Mouse (Mus musculus): Measurements from ENCODE around the gene Bcorl1. TPM values are rescaled to one million over a fixed set of nuclear protein-coding genes. Genes with fewer than 3 reads are reported as not detected.

Bcorl1 gene
- polyA plus RNA-seq, 1 experiment from 2014 or later: 6.6 TPM

GRCm38 (mm10) chrX:48452931-48453673, 111.9 kb downstream of the Bcorl1 start:
- no peaks in the 10 kb centered on the region; the same call in 1 of the 2 replicates for H3K9me3 ChIP-seq
- no peak overlapping the region for H3K27ac ChIP-seq
- peak; percentile 52; the same call in 1 of the 2 replicates for ATAC-seq
- peak overlapping the region; percentile 38 for H3K4me3 ChIP-seq (replicated peaks)
- H3K9ac ChIP-seq (replicated peaks): no peak overlapping the region
- H3K4me2 ChIP-seq (replicated peaks): peak overlapping the region; percentile 50
- H3K36me3 ChIP-seq: no peaks in the 10 kb centered on the region
- H3K27me3 ChIP-seq: peaks cover 53% of the 10 kb centered on the region
- WGBS: 22% methylated on average over 51 of the region's 71 CpGs
- H3K4me1 ChIP-seq (replicated peaks): peaks cover 8% of the 10 kb centered on the region; the same call in 1 of the 2 replicates

- H3K36me3 ChIP-seq: no peaks in the 10 kb centered on the region
- peak overlapping the region; percentile 38 for H3K4me3 ChIP-seq (replicated peaks)
- H3K27ac ChIP-seq: no peak overlapping the region
- 26% methylated on average over 39 of the region's 91 CpGs for WGBS
- no peak overlapping the region for H3K9ac ChIP-seq (replicated peaks)
- H3K4me2 ChIP-seq (replicated peaks): peak overlapping the region; percentile 50
- peaks cover 53% of the 10 kb centered on the region for H3K27me3 ChIP-seq
- H3K4me1 ChIP-seq (replicated peaks): peaks cover 8% of the 10 kb centered on the region; the same call in 1 of the 2 replicates
- ATAC-seq: peak; percentile 67
- no peaks in the 10 kb centered on the region; the same call in 1 of the 2 replicates for H3K9me3 ChIP-seq
These were observed 112.8 kb downstream of the Bcorl1 start for GRCm38 (mm10) chrX:48453736-48454494.

GRCm38 (mm10) chrX:48454495-48454878, 113.3 kb downstream of the Bcorl1 start:
- no peak overlapping the region for H3K9ac ChIP-seq (replicated peaks)
- WGBS: 44% methylated on average over 20 of the region's 21 CpGs
- H3K27ac ChIP-seq: no peak overlapping the region
- no peaks in the 10 kb centered on the region; the same call in 1 of the 2 replicates for H3K9me3 ChIP-seq
- peak overlapping the region; percentile 38 for H3K4me3 ChIP-seq (replicated peaks)
- ATAC-seq: peak; percentile 46
- peak overlapping the region; percentile 50 for H3K4me2 ChIP-seq (replicated peaks)
- no peaks in the 10 kb centered on the region for H3K36me3 ChIP-seq
- H3K4me1 ChIP-seq (replicated peaks): peaks cover 7% of the 10 kb centered on the region; the same call in 1 of the 2 replicates
- H3K27me3 ChIP-seq: peaks cover 53% of the 10 kb centered on the region

- Histone ChIP-seq H3K27ac (no peak overlapping the region), H3K4me3 (replicated peaks) (no peak overlapping the region), H3K4me1 (replicated peaks) (0 out of 2 replicates have a peak, but pooled peaks cover 3% of the 10 kb centered on the region), H3K36me3 (no peaks in the 10 kb centered on the region), H3K9ac (replicated peaks) (no peak overlapping the region), H3K9me3 (no peaks in the 10 kb centered on the region), H3K27me3 (peaks cover 50% of the 10 kb centered on the region), H3K4me2 (replicated peaks) (no peak overlapping the region)
- WGBS: 40% methylated on average over 9 of the region's 9 CpGs
- ATAC-seq: no peak
These were observed 113.9 kb downstream of the Bcorl1 start for GRCm38 (mm10) chrX:48455018-48455417.

GRCm38 (mm10) chrX:48456956-48457355, 115.8 kb downstream of the Bcorl1 start:
- WGBS: 63% methylated on average over 6 of the region's 6 CpGs
- H3K4me2 ChIP-seq (replicated peaks): no peak overlapping the region
- no peak for ATAC-seq
- H3K4me3 ChIP-seq (replicated peaks): no peak overlapping the region
- no peaks in the 10 kb centered on the region for H3K36me3 ChIP-seq
- 0 out of 2 replicates have a peak, but pooled peaks cover 3% of the 10 kb centered on the region for H3K4me1 ChIP-seq (replicated peaks)
- no peaks in the 10 kb centered on the region for H3K9me3 ChIP-seq
- no peak overlapping the region for H3K9ac ChIP-seq (replicated peaks)
- H3K27ac ChIP-seq: no peak overlapping the region
- peaks cover 33% of the 10 kb centered on the region for H3K27me3 ChIP-seq

Other genes with a start within 250 kb of the Bcorl1 start
- 0.93 and 1.3 TPM in 2 replicates for gene Xpnpep2, start 232.6 kb upstream of the Bcorl1 start, polyA plus RNA-seq (2015; fragmentation: Nextera tagmentation; extraction: Ambion mirVana)
- gene Sash3, start 194.9 kb upstream of the Bcorl1 start, polyA plus RNA-seq (2015; fragmentation: Nextera tagmentation; extraction: Ambion mirVana): 0.85 and 0.93 TPM in 2 replicates
- 8.5 and 8.6 TPM in 2 replicates for gene Zdhhc9, start 132.5 kb upstream of the Bcorl1 start, polyA plus RNA-seq (2015; fragmentation: Nextera tagmentation; extraction: Ambion mirVana)
- 19.0 and 20.9 TPM in 2 replicates for gene Utp14a, start 84.5 kb upstream of the Bcorl1 start, polyA plus RNA-seq (2015; fragmentation: Nextera tagmentation; extraction: Ambion mirVana)
- 0.46 and 0.77 TPM in 2 replicates for gene Elf4, start 121.8 kb downstream of the Bcorl1 start, polyA plus RNA-seq (2015; fragmentation: Nextera tagmentation; extraction: Ambion mirVana)
- 45.3 and 46.3 TPM in 2 replicates for gene Aifm1, start 172.2 kb downstream of the Bcorl1 start, polyA plus RNA-seq (2015; fragmentation: Nextera tagmentation; extraction: Ambion mirVana)
- 74.5 and 83.7 TPM in 2 replicates for gene Rab33a, start 177.9 kb downstream of the Bcorl1 start, polyA plus RNA-seq (2015; fragmentation: Nextera tagmentation; extraction: Ambion mirVana)